Mouse (Mus musculus): Measurements from ENCODE around the gene Tmem52. TPM values are rescaled to one million over a fixed set of nuclear protein-coding genes. Genes with fewer than 3 reads are reported as not detected.

The Tmem52 gene
- polyA plus RNA-seq, 1 experiment: not detected

DNA sequence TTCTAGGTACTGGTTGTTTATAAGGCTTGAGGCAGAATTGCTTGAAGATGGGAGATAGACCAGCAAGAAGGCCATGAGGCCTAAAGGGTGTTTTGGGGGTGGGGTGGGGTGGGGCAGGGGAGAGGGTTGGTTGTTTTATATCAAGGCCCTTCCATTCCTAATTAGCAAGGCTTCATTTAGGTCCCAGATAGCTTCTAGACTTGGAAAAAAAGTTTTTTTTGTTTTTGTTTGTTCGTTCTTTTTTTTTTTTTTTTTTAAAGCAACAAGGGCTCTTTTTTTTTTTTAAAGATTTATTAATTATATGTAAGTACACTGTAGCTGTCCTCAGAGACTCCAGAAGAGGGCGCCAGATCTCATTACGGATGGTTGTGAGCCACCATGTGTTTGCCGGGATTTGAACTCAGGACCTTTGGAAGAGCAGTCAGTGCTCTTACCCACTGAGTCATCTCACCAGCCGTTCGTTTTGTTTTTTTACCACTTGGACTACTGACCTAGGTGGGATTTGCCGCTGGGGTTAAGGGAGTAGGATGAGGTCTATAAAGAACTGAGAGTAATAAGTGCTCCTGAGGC lies 49.1 kb downstream of the Tmem52 start:
- H3K4me3 ChIP-seq: no peak overlapping the region
- TF ChIP-seq POLR2AphosphoS2 (IDR thresholded peaks at IDR 0.05; ENCODE audit: insufficient read length, low read depth): no peak
- TF ChIP-seq MYOG (IDR thresholded peaks at IDR 0.05; ENCODE audit: control insufficient read depth in 1 of 3, insufficient read depth in 1 of 3, insufficient read length in 2 of 3, low read depth in 2 of 3): no peak
- no peak for TF ChIP-seq E2F4 (IDR thresholded peaks at IDR 0.05; ENCODE audit: insufficient read depth)
- TF ChIP-seq CEBPB (IDR thresholded peaks at IDR 0.05; ENCODE audit: insufficient read depth, poor library complexity, severe bottlenecking): no peak
- no peak for TF ChIP-seq USF1 (IDR thresholded peaks at IDR 0.05; ENCODE audit: low read depth)
- TF ChIP-seq REST (IDR thresholded peaks at IDR 0.05; ENCODE audit: insufficient read depth, insufficient read length): no peak
- TF ChIP-seq MYOD1 (IDR thresholded peaks at IDR 0.05; ENCODE audit: control insufficient read depth in 1 of 3, insufficient read length in 2 of 3, low read depth in 2 of 3): no peak
- no peak for TF ChIP-seq SRF (IDR thresholded peaks at IDR 0.05; ENCODE audit: control insufficient read depth, insufficient read length, low read depth)
- no peak for TF ChIP-seq POLR2A (IDR thresholded peaks at IDR 0.05; ENCODE audit: insufficient read length, low read depth)
- no peak for TF ChIP-seq TCF3 (IDR thresholded peaks at IDR 0.05; ENCODE audit: insufficient read length, low read depth)
- TF ChIP-seq TCF12 (IDR thresholded peaks at IDR 0.05; ENCODE audit: insufficient read depth, poor library complexity, severe bottlenecking): no peak
- no peak for TF ChIP-seq MAX (IDR thresholded peaks at IDR 0.05; ENCODE audit: low read depth)
- H3K27me3 ChIP-seq (ENCODE audit: control insufficient read depth, insufficient read depth, insufficient read length): no peaks in the 10 kb centered on the region
- H3ac ChIP-seq (ENCODE audit: control insufficient read depth, insufficient read length): no peak overlapping the region
- H3K79me2 ChIP-seq (ENCODE audit: control insufficient read depth, insufficient read depth): peaks cover 99% of the 10 kb centered on the region
- H3K36me3 ChIP-seq (ENCODE audit: control insufficient read depth, insufficient read depth): no peaks in the 10 kb centered on the region
- H3K4me2 ChIP-seq (ENCODE audit: low read depth): no peak overlapping the region

Other genes with a start within 250 kb of the Tmem52 start
- 54.5 TPM for gene Ski, start 246.5 kb upstream of the Tmem52 start, polyA plus RNA-seq (2012; fragmentation: generic; extraction: Trizol)
- gene Faap20, start 219.3 kb upstream of the Tmem52 start, polyA plus RNA-seq (2012; fragmentation: generic; extraction: Trizol): 40.4 TPM
- gene Prkcz, start 107.8 kb upstream of the Tmem52 start, polyA plus RNA-seq (2012; fragmentation: generic; extraction: Trizol): 0.36 TPM
- 0.10 TPM for gene Gabrd, start 71.0 kb upstream of the Tmem52 start, polyA plus RNA-seq (2012; fragmentation: generic; extraction: Trizol)
- gene Cfap74, start 59.9 kb upstream of the Tmem52 start, polyA plus RNA-seq (2012; fragmentation: generic; extraction: Trizol): 0.22 TPM
- 265 TPM for gene Gnb1, start 22.2 kb downstream of the Tmem52 start, polyA plus RNA-seq (2012; fragmentation: generic; extraction: Trizol)
- gene Nadk, start 93.3 kb downstream of the Tmem52 start, polyA plus RNA-seq (2012; fragmentation: generic; extraction: Trizol): 83.0 TPM
- gene Slc35e2, start 132.3 kb downstream of the Tmem52 start, polyA plus RNA-seq (2012; fragmentation: generic; extraction: Trizol): 3.7 TPM
- 47.7 TPM for gene Cdk11b, start 155.7 kb downstream of the Tmem52 start, polyA plus RNA-seq (2012; fragmentation: generic; extraction: Trizol)
- not detected for gene Gm10563, start 176.3 kb downstream of the Tmem52 start, polyA plus RNA-seq (2012; fragmentation: generic; extraction: Trizol)
- 1.8 TPM for gene Mmp23, start 184.3 kb downstream of the Tmem52 start, polyA plus RNA-seq (2012; fragmentation: generic; extraction: Trizol)
- 106 TPM for gene Mib2, start 200.1 kb downstream of the Tmem52 start, polyA plus RNA-seq (2012; fragmentation: generic; extraction: Trizol)
- gene Fndc10, start 225.2 kb downstream of the Tmem52 start, polyA plus RNA-seq (2012; fragmentation: generic; extraction: Trizol): 8.3 TPM
- gene Ssu72, start 235.7 kb downstream of the Tmem52 start, polyA plus RNA-seq (2012; fragmentation: generic; extraction: Trizol): 105 TPM